Mouse (Mus musculus) layer of hippocampus, adult 8-10 months (tissue): Measurements from ENCODE around the gene Ap1g1. TPM values are rescaled to one million over a fixed set of nuclear protein-coding genes. Genes with fewer than 3 reads are reported as not detected.

Experiments used
- DNase-seq, 2 experiments: peaks; one replicate each; pipeline ENCODE4 v3.0.0; 2022; ENCODE audit warnings: low spot score in 2 of 2
- total RNA-seq, 4 experiments: library from RNA; stranded (reverse); gene quantifications; 2 replicates each; pipeline ENCODE4 v1.2.4; 2022

The Ap1g1 gene
- total RNA-seq, 4 experiments from 2014 or later, result 79.6 to 103 (median 87.9) TPM

DNA sequence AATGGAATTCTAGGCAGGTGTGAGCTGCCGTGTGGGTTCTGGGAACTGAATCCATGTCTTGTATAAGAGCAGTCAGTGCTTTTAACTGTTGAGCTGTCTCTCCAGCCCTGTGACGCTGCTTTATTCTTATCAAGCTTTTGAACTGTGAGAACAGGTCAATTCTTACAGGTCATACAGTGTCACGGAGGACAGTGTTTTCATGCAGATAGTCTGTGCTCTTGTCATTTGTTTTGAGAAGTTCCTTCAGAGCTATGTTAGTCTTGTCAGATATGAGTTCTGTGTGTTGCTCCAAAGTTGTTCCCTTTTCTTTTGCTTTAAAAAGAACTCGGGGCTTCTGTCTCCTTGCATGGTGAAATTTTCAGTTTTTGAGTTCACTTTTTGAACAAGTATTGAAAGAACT lies 2.2 kb downstream of the Ap1g1 start:
- DNase-seq, result no peak

DNA sequence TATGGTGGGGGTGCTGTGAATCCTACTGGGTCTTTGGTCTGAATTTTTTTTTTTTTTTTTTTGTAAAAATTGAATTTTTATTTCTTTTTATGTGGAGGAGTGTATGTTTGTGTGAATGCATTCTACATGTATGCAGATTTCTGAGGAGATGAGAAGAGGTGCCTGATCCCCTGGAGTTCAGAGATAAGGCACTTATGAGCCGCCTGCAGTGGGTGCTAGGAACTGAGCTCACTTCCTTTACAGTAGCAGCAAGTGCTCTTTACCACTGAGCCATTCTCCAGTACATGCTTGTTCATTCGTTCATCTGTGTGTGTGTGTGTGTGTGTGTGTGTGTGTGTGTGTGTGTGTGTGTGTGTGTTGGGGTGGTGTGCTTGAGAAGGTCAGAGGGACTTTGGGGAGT lies 12.6 kb downstream of the Ap1g1 start:
- no peak for DNase-seq

DNA sequence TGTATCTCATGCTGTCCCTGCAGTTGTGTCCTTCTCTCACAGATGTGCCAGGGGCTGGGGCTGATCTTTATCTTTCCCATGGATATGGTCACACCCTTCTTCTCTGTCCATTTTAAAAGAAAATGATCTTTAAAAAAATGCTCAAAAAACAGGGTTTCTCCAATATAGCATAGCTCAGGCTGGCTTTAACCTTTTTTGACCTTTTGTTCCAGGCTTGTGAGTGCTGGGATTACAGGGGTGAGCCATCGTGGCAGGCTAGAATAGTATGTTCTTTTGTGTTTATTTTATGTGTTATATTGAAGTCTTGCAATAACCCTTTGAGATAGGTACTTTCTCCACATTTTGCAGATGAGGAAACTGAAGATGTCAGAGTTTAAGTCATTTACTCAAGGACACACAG lies 16.8 kb downstream of the Ap1g1 start:
- no peak for DNase-seq

DNA sequence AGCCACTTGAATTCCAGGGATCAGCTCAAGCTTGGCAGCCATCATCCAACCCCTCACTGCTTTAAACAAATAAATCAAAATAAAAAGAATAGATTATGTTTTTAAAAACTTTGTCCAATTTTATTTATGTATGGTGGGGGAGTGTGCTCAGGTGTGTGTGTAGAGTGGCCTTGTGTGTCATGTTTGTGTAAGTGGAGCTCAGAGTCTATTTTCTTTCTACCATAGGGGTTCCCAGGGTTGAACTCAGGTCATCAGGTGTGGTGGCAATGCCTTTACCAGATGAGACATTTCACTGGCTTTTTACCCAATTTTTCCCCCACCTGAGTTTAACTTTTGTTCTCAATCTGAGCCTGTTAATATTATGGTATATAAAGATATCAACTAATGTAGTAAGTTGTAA lies 20.4 kb downstream of the Ap1g1 start:
- no peak for DNase-seq

DNA sequence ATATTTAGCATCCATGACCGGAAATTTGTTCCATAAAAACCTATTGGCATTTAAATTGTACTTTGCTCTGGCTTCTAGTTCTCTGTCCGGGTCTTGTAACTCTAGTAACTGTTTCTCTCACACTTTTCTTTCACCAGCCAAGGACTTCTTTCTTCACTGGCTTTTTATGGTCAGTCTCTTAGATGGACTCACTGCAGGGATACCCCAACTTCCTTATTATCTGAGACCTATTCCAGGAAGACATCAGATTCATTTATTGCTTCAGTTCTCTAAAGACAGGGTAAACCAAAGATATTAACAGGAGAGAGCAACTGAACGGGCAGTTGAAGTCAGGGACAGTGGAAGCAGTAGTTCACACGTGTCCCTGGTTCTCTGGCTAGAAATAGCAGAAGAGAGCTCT lies 20.9 kb downstream of the Ap1g1 start:
- no peak for DNase-seq

DNA sequence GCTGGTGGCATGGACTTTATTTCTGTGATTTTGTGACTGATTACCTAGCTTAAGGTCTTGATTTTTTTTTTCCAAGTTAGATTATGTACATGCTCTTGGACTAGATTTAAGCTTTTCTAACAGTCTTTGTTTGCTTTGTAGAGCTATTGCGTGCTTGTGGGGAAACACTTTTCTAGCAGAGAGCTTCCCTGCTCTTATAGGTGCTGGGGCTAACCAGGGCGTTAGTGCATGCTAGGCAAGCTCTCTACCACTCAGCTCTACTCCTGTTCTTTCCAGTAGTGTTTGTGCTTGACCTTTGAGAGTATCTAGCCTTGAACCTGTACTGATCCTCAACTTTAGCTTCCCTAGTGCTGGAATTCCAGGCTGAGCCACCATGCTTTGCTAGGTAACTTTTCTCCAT lies 22.0 kb downstream of the Ap1g1 start:
- DNase-seq, result no peak

DNA sequence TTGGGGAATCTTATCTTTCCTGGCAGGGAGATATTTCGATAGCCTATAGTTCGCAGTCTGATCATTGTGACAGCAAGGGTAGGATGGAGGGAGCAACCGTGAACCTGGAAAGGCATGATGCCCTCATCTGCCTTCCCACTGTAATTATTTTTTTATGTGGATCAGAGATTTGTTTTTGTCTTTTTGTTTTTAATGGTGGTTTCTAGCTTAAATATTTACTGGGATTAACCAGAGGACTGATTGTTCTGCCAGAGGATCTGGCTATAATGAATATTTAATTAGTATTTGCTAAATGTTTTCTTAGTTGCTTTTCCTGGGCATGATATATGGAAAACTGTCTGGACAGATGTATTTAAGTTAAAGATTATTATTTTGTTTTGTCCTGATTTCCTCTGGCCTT lies 24.9 kb downstream of the Ap1g1 start:
- no peak for DNase-seq

DNA sequence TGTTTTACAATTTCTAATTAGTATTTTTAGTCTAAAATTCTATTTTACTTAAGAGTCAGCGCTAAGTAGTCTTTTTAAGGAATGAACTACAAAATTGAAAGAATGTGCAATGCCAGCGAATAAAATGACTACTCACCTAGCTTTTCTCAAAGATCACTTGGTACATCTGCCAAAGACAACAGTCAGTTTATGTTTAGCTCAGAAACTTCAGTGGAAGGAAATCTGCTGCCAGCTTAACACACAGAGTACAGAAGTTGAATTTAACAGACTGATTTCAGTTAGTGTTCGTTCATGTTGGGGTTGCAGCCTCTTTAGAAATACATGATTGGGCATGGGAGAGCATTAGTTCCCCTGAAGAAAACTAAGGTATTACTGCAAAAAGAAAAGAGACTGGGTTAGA lies 25.4 kb downstream of the Ap1g1 start:
- no peak for DNase-seq

DNA sequence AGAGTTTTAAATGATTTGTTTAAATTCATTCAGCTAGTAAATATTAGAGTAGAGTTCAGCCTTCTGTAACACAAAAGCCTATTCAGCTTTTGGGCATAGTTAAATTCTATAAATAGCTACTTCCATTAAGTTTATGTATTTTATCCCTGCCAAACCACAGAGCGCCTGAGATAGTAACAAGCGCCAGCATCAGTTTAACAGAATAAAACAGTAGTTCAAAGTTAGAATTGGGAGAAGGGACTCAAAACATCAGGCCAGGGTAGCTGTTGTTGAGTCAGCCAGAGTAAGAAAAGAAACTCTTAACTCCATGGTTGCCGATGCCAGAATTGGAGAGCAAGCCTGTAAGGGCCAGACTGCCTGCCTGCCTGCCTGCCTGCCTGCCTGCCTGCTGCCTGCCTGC lies 28.2 kb downstream of the Ap1g1 start:
- no peak for DNase-seq

DNA sequence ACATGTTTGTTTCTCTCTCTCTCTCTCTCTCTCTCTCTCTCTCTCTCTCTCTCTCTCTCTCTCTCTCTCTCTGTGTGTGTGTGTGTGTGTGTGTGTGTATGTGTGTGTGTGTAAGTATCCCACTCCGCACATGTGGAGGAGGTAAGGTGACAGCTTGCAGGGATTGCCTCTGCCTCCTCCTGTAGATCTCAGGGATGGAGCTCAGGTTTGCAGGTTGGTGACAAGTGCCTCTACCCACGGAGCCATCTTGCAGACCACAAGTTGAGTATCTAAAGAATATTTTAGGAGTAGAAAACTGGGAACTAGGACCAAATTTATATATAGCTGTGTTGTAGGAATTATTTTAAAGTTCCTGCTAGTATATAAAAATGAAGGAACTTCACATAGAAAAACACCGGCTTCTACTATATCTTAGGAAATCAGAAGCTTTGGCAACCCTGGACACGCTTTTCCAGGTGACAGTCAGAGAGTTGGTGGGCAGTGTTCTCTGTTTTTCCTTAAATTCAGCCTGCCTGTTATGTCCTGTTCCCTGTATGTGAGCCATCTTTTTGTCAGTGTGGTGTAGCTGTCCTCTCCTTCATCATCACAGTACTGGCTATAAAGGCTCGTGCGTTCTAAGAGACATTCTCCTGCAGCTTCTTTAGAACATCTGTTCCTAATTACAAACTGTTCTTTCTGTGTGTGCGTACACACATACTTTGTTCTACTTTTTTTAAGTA lies 29.2 kb downstream of the Ap1g1 start:
- DNase-seq, result no peak

DNA sequence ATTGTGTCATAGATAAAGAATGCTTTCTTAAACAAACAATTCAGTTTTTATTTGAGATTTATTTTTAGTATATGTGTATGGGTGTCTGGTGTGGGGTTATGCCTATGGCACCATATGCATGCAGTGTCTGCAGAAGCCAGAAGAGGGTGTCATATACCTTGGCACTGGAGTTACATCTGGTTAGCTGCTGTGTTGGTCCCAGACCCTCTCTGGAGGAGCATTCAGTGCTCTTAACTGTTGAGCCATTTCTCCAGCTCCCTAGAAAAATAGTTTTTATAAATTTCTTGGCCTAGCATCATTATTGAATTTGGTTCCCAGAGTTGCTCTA lies 29.7 kb downstream of the Ap1g1 start:
- no peak for DNase-seq

DNA sequence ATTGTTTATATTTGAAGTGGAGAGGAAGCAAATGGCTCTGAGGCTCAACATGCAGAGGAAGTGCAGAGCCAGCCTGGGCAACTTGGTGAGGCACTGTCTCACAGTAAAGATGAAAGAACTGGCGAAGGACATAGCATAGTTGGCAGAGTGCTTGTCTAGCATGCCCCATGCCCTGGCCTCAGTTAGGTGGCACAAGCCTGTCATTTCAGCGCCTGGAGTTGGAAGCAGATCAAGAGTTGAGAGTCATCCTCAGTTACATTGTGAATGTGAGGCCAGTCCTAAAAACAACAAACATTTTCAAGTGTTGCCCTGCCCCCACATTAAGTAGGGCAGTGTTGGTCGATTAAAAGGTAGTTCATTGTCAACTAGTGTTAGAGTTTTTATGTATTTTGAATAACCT lies 32.1 kb downstream of the Ap1g1 start:
- peak in 1 of 2 experiments; percentile 14 for DNase-seq

DNA sequence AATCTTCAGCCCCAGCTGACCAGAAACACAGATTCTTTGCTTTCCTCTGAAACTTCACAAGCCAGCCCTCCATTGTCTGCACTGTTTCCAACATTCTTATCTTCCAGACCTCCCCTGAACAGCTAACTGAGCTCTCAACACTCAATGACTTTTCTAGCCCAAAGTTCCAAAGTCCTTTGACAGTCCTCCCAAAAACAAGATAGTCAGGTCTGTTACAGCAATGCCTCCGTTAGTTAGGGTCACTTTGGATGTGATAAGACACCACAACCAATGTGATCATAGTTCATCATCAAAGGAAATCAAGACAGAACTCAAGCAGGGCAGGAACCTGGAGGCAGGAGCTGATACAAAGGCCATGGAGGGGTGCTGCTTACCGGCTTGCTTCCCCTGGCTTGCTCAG lies 36.9 kb downstream of the Ap1g1 start:
- DNase-seq, result no peak

DNA sequence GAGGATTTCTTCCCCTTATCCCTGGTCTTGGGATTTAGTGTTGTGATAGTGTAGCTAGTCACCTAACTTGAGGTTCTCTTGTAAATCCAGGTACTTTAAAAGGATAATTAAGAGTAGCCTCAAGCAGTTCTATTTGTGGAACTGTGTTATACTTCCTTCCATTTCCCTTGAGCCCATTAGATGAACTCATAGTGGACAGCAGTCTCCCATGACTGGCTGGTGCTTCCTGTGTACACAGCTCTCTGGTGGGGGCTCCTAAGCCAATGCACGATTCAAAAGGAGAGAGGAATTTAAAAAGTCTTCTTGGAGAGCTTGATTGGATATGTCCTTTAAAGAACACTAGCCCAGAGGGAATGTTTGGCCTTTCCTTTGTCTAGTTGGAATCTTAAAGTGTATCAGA lies 39.6 kb downstream of the Ap1g1 start:
- DNase-seq, result no peak

DNA sequence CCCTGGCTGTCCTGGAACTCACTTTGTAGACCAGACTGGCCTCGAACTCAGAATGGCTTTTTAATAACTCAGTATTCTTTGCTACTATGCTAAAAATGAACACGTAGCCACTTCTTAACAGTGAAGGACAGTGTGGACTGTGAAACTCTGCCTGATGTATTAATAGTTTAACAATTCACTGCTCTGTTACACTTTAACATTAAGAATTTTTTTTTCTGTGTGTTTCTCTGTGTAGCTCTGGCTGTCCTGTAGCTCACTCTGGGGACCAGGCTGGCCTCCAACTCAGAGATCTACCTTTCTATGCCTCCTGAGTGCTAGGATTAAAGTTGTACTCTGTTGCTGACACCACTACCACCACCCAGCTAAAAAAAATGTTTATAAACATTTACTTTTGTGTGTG lies 45.2 kb downstream of the Ap1g1 start:
- no peak for DNase-seq

DNA sequence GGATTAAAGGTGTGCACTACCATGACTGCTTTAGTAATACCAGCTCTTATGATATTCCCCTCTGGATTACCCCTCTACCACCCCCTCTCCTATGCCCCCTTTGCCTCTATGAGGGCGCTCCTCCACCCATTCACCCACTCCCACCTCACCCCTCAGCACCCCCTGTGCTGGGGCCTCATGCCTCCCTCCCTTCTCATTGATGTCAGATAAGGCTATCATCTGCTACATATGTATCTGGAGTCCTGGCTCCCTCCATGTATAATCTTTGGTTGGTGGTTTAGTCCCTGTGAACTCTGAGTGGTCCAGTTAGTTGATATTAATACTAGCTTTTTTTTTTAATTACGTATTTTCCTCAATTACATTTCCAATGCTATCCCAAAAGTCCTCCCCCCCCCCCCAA lies 61.5 kb downstream of the Ap1g1 start:
- DNase-seq, result no peak

DNA sequence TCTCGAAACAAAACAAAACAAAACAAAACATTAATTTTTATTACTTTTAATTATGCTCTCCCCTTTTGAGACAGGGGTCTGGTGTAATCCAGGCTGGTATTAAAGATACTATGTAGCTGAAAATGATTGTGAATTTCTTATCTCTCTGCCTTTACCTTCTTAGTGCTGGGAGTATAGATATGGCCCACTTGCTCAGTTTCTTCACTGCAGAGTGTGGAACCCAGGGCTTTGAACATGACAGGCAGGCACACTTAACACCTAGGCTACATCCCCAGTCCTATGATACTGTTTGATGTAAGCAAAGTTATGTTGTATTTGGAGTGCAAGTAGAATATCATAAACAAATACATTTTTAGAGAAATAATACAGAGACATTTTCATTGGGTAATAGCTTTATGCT lies 64.1 kb downstream of the Ap1g1 start:
- DNase-seq, result no peak

DNA sequence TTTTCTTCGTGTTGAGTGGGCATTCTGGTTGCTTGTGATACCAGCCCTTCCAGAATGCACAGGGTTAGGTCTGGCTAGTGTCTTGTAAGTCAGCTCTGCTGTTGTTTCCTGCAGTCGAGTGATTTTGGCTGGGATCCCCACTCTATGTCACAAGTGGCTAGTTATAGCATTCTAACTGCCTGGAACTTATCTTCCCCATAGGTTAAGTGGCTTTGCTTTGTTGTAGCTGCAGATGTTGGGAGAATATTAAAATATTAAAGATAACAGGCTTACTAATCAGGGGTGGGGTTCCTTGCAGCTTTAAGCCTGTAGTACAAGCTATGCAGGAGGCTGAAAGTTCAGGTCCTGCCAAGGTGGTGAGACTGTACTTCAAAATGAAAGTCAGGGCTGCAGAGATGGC lies 69.5 kb downstream of the Ap1g1 start:
- DNase-seq, result no peak

DNA sequence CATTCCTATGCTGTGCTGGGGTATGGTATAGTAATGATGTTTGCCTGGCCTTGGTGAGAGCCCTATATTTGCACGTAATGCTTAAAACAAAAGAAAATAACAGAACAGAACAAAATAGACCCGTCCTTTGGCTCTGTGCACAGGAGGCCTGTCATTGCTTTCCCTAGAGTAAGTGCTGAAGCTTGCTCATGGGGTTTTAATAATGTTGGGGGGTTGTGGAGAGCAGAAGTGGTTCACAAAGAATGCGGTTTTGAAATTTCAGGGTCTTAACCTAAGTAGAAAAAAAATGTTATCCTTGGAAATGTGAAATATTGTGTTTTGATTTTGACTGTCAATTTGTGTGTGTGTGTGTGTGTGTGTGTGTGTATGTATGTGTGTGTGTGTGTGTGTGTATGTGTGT lies 70.6 kb downstream of the Ap1g1 start:
- no peak for DNase-seq

DNA sequence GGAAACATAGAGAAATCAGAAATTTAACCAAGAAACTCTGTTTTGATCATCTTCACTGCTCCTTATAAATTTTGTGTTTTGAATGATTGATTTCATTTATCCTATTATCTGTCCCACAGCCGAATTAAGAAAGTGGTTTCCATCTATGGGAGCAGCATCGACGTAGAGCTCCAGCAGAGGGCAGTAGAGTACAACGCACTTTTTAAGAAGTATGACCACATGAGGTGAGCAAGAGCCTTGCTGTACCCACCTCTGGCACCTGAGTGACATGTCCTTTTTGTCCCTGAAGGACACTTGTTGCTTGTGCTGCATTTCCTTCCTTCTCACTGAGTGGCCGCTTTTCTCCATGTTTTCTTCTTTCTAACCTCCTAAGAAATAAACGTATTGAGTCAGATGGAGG lies 75.1 kb downstream of the Ap1g1 start:
- peak; percentile 29 to 63 for DNase-seq

DNA sequence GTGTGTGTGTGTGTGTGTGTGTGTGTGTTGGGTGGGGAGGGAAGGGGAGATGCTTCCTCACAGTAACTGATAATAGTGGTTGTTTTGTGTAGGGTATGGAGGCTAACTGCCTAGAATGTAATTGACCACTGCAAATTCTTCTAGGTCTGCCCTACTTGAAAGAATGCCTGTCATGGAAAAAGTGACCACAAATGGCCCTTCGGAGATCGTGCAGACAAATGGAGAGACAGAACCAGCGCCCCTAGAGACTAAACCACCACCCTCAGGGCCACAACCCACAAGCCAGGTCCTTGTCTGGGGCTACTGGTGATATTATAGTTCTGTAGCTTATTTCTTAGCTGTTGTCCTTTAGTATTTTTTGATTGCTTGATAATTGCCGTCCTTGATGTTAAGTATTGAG lies 76.2 kb downstream of the Ap1g1 start:
- no peak for DNase-seq

DNA sequence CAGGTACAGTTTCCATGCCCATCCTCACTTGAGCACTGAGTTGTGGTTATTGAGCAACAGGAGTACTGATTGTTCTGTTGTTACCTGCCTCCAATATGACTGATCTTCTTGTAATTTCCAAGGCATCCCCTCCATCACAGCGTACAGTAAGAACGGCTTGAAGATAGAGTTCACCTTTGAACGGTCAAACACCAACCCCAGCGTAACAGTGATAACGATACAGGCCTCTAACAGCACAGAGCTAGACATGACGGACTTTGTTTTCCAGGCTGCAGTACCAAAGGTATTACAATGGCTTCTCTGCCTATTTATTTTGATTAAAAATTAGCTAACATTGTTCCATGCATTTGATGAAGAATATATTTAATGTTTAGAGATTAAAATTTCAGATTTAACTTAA lies 77.1 kb downstream of the Ap1g1 start:
- no peak for DNase-seq

DNA sequence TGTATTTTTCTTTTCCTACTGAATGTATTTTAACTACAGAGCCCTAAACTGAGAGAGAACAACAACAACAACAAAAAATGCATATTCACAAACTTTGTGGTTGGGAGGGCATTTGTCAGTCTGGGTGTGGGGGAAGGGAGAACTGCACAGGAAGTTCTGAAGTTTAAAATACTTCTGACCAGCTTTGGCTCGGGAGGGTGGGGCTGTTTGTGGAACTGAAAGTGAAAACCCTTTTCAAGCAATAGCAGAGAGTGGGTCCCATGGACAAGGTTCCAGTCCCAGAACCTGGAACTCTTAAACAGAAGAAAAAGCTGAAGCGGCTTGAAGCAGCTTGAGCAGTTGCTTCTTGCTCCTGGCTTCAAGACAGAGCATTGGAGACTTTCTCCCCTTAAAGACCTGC lies 85.0 kb downstream of the Ap1g1 start:
- DNase-seq, result no peak

DNA sequence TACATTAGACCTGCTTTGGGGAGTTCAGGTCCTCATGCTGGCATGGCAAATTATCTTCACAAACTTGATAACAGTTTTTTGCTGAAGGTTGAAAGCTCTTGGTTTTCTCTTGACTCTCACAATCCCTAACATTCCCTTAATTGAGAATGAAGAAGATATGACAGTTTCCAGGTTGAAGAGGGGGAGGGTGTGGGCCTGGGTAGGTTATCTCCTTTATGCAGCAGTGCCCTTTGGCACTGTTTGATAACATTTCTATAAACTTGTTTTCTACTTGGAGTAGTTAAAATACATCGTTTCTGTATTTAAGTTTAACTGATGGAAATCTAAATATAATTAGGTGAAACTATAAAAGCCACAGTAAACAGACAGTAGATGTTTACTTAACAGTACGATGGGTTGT lies 86.4 kb downstream of the Ap1g1 start:
- DNase-seq, result no peak
